Mouse (Mus musculus) liver, postnatal 0 days (tissue): ENCODE results near the gene Lrmda. TPM values are rescaled to one million over a fixed set of nuclear protein-coding genes. Genes with fewer than 3 reads are reported as not detected.

Source experiments
- ATAC-seq: fragments of 200-750 bp; cut with Nextera tagmentation; 2 replicates; pipeline ENCODE4 v1.8.0; 2017; ENCODE audit warnings: mild to moderate bottlenecking, moderate library complexity
- DNase-seq: peaks from one replicate; pipeline ENCODE4 v3.0.0-alpha.2; 2016
- H3K27ac ChIP-seq: fragments of 300-500 bp; sonication (generic); 2 replicates; pipeline ENCODE4 v1.5.1; 2014; ENCODE audit warnings: antibody characterized with exemption, moderate library complexity, mild to moderate bottlenecking, low read depth
- H3K27me3 ChIP-seq: fragments of 300-500 bp; sonication (generic); 2 replicates; pipeline ENCODE4 v1.6.1; 2014; ENCODE audit warnings: low read length, control low read depth, mixed read lengths; ENCODE audit not compliant: insufficient read depth
- H3K36me3 ChIP-seq: fragments of 300-500 bp; sonication (generic); replicated peaks from 2 replicates; pipeline ENCODE4 v1.6.1; 2014; ENCODE audit warnings: mild to moderate bottlenecking, control low read depth, low read length, moderate library complexity, mixed read lengths; ENCODE audit not compliant: insufficient read depth
- H3K4me1 ChIP-seq: fragments of 300-500 bp; sonication (generic); 2 replicates; pipeline ENCODE4 v1.6.1; 2014; ENCODE audit warnings: antibody characterized with exemption, mild to moderate bottlenecking, control low read depth; ENCODE audit not compliant: insufficient read depth
- H3K4me2 ChIP-seq: fragments of 300-500 bp; sonication (generic); 2 replicates; pipeline ENCODE4 v1.6.1; 2014; ENCODE audit warnings: low read depth, mild to moderate bottlenecking, low read length, moderate library complexity, mixed read lengths
- H3K4me3 ChIP-seq: fragments of 300-500 bp; sonication (generic); 2 replicates; pipeline ENCODE4 v1.5.1; 2014; ENCODE audit warnings: low read depth, low read length
- H3K9ac ChIP-seq: fragments of 300-500 bp; sonication (generic); replicated peaks from 2 replicates; pipeline ENCODE4 v1.6.1; 2014; ENCODE audit warnings: mild to moderate bottlenecking, moderate library complexity
- H3K9me3 ChIP-seq: fragments of 300-500 bp; sonication (generic); 2 replicates; pipeline ENCODE4 v1.6.1; 2016; ENCODE audit warnings: mild to moderate bottlenecking, control low read depth, low read length, mixed read lengths
- CTCF ChIP-seq: sonication (generic); IDR thresholded peaks from 2 replicates; pipeline ENCODE4 v1.5.1; 2016; ENCODE audit warnings: antibody characterized with exemption, low read depth
- EP300 ChIP-seq: IDR thresholded peaks from 2 replicates; pipeline ENCODE4 v1.6.1; 2016; ENCODE audit warnings: antibody characterized with exemption, low read depth, mild to moderate bottlenecking
- WGBS: fragments of 180-500 bp; shearing (Covaris S2); extraction: QIAGEN DNeasy Blood & Tissue Kit; methylation state at CpG from one replicate; pipeline ENCODE4 v1.1.7; 2014; ENCODE audit not compliant: insufficient replicate concordance; 5-methylcytosine and 5-hydroxymethylcytosine counted together
- polyA plus RNA-seq: library from polyadenylated mRNA; unstranded; fragments of >200 nt; fragmentation: Nextera tagmentation; extraction: Ambion mirVana; gene quantifications from 2 replicates; pipeline ENCODE4 v1.2.1, GENCODE M21; 2015

The Lrmda gene
- polyA plus RNA-seq, 1 experiment from 2014 or later: 0.28 TPM

DNA sequence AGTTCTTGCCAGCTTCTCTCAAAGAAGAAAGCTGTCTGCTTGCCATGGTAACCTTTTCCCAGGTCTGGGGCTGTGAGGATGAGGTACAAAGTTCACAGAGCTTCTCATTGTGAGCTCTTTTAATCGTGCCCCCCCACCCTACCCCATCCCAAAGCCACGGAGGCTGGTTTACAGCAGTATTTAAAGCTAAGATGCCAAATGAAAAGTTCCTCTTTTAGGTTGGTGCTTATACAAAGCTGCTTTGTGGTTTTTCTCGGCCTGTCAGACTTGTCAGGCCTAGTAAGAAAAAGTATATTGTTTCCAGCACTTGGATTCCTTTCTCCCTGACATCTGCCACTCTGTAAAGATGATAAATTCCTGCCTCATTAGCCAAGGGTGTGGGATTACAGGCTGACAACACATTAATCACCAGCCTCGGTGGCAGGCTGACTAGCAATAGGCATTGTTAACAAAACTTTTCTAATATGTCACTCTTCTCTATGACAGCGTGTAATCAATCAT, 629.9 kb downstream of the Lrmda start:
- no peak overlapping the region for H3K9ac ChIP-seq
- no peaks in the 10 kb centered on the region for H3K27me3 ChIP-seq
- no peak overlapping the region for H3K4me3 ChIP-seq
- no peak overlapping the region for H3K4me2 ChIP-seq
- no peak for DNase-seq
- no peak overlapping the region for H3K27ac ChIP-seq
- ATAC-seq: no peak
- H3K9me3 ChIP-seq: no peaks in the 10 kb centered on the region
- no peak for TF ChIP-seq CTCF
- TF ChIP-seq EP300: no peak
- H3K4me1 ChIP-seq: no peaks in the 10 kb centered on the region
- 23% methylated on average over 5 of the region's 5 CpGs for WGBS
- no peaks in the 10 kb centered on the region for H3K36me3 ChIP-seq

DNA sequence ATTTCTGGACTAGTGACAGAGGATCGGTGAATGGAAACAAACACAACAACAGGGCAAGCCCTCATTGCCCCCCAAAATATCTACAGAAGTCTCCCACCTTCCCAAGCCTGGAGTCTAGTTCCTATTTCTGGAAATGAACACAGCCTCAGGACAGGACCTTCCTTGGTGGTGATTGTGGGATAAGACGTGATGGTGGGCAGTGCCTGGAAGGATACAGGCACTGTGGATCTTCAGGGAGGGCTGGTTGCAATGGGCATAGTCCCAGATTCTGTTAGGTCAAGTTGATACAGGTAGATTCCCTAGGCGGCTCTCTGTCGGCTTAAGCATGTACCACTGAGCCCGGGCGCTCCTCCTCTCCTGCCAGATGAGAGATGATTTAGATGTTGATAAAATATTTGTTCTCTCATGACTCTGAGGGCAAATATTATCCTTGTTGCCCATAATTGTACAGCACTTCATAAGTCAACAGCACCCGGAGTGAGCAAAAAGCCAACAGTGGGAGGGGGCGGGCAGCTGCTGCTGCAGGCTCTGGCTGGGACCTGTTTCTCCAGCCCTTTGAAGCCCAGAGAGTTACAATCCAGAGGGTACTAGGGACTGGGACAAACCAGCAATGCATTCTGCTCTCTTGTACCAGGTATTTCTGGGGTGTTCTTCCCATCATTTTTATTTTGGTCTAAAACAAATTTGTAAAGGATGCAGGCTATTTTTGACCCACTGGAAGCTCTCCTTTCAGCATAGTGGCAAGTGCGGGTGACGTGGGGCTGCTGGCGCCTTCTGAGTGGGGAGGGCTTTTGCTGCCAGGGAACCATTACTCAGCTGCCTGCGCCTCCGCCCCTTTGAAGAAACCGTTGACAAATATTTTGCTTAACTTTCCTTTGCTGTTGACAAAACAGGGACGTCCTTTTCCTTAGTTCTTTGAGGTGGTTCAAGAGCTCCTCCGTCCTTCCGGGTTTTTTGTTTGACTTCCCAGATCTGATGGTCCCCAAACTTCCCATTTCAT, 630.8 kb downstream of the Lrmda start:
- Histone ChIP-seq H3K36me3 (no peaks in the 10 kb centered on the region), H3K4me2 (no peak overlapping the region), H3K4me3 (no peak overlapping the region), H3K27me3 (no peaks in the 10 kb centered on the region), H3K9ac (no peak overlapping the region), H3K4me1 (no peaks in the 10 kb centered on the region), H3K27ac (no peak overlapping the region), H3K9me3 (no peaks in the 10 kb centered on the region)
- DNase-seq (no peak), ATAC-seq (no peak)
- WGBS: 57% methylated on average over 17 of the region's 17 CpGs
- TF ChIP-seq CTCF (no peak), EP300 (no peak)

DNA sequence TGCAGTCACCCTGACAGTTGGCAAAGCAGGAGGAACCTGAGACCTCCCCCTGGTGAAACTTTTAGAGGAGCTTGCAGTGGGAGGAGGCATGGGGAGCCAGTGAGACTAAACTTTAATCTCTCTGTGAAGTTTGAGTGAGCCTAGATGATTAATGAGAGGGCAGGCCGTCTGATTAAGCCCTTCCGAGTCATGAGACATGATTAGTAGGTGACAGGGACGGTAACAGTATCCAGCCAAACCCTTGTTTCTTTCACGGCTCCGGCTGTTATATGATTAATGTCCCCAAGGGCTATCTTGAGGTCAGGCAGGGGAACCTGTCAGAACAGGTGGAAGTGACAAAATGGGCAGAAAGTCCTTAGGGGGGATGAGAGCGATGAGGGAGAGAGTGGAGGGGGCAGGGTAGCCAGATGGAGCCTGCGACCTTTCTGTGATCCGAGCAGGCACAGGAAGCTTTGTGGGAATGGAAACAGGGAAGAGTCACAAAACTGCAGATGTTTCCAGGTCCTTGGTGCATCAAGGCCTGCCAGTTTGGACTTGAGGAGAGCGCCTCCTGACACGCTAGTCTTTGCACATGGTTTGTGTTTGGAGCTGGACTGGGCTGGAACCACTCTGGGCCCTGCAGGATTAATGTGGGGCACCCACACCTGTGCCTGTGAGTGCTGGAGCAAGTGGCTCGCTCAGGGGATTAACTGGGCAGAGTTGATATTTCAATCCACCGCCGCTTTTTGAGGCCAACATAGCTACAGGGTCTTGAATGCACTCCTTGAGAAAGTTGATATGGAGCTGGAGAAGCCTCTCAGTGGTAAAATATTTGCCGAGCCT, 631.8 kb downstream of the Lrmda start:
- Histone ChIP-seq H3K4me2 (no peak overlapping the region), H3K9me3 (no peaks in the 10 kb centered on the region), H3K27ac (no peak overlapping the region), H3K27me3 (no peaks in the 10 kb centered on the region), H3K9ac (no peak overlapping the region), H3K4me3 (no peak overlapping the region), H3K4me1 (no peaks in the 10 kb centered on the region), H3K36me3 (no peaks in the 10 kb centered on the region)
- 67% methylated on average over 14 of the region's 14 CpGs for WGBS
- ATAC-seq: no peak
- TF ChIP-seq EP300 (no peak), CTCF (no peak)
- no peak for DNase-seq

DNA sequence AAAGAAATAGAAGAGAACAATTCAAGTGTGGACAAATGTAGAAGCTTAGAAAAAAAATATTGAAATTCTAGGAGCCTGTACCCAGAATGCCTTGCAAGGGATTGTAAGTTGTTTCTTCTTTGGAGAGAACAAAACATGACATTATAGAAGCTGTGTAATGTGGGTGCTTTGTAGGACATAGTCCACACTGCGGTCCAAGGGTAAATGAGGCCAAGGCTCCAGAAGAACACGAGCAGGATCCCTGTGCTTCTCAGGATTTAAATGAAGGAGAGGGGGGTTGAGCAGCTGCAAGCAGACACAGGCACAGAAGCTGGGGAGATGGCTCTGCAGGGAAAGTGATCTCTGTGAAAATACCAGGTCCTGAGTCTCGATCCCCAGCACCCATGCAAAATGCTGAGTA, 643.0 kb downstream of the Lrmda start:
- WGBS: 70% methylated on average over 3 of the region's 3 CpGs

DNA sequence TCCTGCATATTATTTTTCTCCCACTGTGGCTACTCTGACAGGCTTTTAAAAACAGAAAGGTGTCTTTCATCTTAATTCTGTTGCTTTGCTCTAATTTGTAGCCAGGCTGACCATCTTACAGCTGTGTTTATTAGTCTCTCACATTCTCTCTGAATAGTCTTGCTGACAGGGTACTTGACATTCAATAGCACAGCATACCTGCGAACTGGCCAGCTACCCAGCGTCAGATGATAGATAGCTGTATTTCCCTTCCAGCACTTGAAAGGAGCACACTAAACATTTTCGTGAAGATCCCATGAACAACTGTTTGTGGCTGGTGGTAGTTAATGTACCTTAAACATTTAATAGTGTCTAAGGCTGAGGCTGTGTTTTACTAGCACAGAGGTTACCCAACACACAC, 646.9 kb downstream of the Lrmda start:
- no peaks in the 10 kb centered on the region for H3K36me3 ChIP-seq
- DNase-seq (no peak), ATAC-seq (no peak)
- H3K9ac ChIP-seq: no peak overlapping the region
- H3K4me1 ChIP-seq: no peaks in the 10 kb centered on the region
- H3K4me3 ChIP-seq: no peak overlapping the region
- TF ChIP-seq EP300 (no peak), CTCF (no peak)
- H3K27ac ChIP-seq: no peak overlapping the region
- 76% methylated on average over 3 of the region's 3 CpGs for WGBS
- no peak overlapping the region for H3K4me2 ChIP-seq
- H3K27me3 ChIP-seq: no peaks in the 10 kb centered on the region
- H3K9me3 ChIP-seq: no peaks in the 10 kb centered on the region

More for the DNA sequence above, 643.0 kb downstream of the Lrmda start:
- ATAC-seq (no peak), DNase-seq (no peak)
- no peaks in the 10 kb centered on the region for H3K36me3 ChIP-seq
- no peak overlapping the region for H3K27ac ChIP-seq
- H3K9ac ChIP-seq: no peak overlapping the region
- H3K27me3 ChIP-seq: no peaks in the 10 kb centered on the region
- H3K4me1 ChIP-seq: no peaks in the 10 kb centered on the region
- TF ChIP-seq CTCF (no peak), EP300 (no peak)
- H3K4me2 ChIP-seq: no peak overlapping the region
- no peak overlapping the region for H3K4me3 ChIP-seq
- no peaks in the 10 kb centered on the region for H3K9me3 ChIP-seq

DNA sequence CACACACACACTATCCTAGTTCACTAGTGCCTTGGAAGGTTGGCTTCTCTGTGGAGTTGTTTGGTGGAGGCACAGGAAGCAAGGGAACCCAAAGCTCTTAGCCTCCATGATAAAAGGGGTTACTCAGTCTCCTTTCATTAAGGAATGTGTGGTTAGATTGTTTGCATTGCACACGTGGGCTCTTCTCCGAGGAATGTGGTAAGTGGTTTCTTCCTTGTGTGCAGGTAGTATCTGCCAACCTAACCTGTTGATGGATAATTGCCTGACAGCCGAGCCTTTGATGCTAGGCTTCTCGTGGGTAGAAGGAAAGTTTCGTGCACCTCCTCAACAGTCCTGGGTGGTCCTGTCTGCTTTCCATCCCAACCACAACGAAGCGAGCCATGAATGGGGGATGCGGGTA, 648.8 kb downstream of the Lrmda start:
- no peak for TF ChIP-seq CTCF
- no peak for TF ChIP-seq EP300
- 55% methylated on average over 8 of the region's 8 CpGs for WGBS

More for the DNA sequence above, 648.8 kb downstream of the Lrmda start:
- Histone ChIP-seq H3K9me3 (no peaks in the 10 kb centered on the region), H3K27me3 (no peaks in the 10 kb centered on the region), H3K27ac (no peak overlapping the region), H3K9ac (no peak overlapping the region), H3K4me1 (no peaks in the 10 kb centered on the region), H3K36me3 (no peaks in the 10 kb centered on the region), H3K4me2 (no peak overlapping the region), H3K4me3 (no peak overlapping the region)
- no peak for DNase-seq
- no peak for ATAC-seq
